Mouse (Mus musculus): ENCODE measurements at regions not wholly inside any gene's neighbourhood (a gene's known extent, or its start where the extent isn't known, plus 50 kb on each side); places are given as distances from the start of the nearest gene placed in this dataset.

- no peak for DNase-seq (ENCODE audit: low spot score)
These were observed 456.2 kb upstream of the Slc30a5 start for GRCm38 (mm10) chr13:101289407-101289806.

- no peak for DNase-seq (ENCODE audit: low spot score)
These were observed 453.9 kb upstream of the Slc30a5 start for GRCm38 (mm10) chr13:101287131-101287530.

DNA sequence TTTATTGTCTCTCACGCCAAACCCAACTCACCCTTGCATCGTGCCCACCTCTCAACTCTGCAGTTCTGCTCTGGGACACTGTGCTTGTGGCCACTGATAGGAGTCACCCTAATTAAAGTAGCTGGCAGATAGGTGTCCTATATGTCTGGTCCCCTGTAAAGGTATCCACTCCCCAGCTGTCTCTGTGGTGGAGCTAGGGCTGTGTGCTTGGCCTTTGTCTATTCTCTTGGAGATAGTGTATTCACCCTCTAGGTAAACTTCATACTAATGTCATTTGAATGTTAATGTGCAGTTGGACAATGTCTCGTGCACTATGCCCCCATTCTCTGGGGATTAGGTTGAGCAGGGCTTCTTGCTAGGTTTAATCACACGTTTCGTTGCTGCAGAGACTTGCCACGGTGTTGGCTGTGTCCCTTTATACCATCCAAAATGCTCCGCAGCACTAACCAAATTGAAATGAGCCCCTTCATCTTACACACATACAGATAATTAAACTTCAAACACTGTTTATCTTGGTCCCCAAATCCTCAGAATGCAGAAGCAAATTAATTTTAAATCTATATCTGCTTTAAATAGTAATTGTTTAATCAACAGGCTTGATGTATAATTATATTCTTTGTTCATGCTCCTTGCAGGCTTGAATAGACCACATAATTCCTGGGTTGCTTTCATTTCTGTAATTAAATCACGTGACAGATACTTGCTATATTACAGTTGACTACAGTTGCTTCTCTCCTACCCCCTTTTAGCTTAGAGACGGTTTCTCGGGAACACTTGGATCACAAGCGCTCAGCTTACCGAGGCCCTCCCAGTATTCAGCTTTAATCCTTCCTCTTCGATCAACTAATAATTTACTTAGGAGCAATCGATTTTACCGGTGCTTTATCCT is 453.0 kb upstream of the Slc30a5 start:
- DNase-seq (ENCODE audit: low spot score): no peak

DNA sequence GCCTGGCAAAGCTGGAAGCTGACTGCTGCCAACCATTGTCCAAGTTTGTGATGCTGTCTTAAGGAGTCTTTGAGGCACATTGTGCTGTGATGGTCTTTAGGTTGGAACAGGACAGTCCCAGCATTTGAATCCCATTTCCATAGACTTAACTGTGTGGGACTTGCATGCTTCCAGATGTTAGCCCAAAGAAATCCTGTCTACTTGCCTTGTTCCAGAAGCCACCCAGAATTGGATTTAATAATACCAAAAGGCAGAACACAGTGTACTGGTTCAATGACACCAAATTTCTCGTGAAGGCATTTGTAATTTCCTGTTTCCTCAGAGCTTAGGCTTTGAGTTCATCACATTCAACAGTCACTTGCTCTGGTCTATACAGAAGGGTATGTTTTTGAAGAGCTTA is 444.9 kb upstream of the Slc30a5 start:
- DNase-seq (ENCODE audit: low spot score): no peak

GRCm38 (mm10) chr13:101276766-101277165 is 443.5 kb upstream of the Slc30a5 start:
- DNase-seq (ENCODE audit: low spot score): no peak

DNA sequence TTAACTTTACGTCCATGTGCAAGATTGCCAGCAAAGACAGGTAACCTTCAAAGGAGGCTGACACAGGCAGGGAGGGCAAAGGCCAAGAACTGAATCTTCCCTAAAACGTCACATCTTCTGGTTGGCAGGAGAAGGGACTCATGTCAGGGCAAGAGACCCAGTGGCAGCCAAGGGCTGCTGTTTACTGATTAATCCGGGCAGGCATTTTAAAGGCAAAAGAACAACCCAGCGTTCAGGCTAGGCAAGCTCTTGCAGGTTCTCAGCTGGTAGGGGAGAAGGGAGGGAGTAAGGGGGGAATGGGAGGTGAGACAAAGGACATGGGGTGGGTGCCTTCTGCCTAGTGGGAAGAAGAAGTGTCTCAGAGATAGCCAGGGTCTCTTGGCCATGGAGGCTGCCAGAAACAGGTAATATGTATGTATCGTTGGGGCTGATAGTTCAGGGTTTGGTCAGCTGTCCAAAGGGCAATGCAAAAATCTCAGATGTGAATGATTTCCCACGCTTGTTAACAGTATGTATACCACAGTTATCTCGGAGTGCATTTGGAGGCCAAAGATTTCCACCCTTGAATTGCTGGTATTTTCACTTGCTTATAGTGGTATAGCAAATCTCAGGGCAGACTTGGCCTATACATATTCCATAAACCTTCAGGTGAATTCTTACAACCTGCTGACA is 441.4 kb upstream of the Slc30a5 start:
- DNase-seq (ENCODE audit: low spot score): no peak

DNA sequence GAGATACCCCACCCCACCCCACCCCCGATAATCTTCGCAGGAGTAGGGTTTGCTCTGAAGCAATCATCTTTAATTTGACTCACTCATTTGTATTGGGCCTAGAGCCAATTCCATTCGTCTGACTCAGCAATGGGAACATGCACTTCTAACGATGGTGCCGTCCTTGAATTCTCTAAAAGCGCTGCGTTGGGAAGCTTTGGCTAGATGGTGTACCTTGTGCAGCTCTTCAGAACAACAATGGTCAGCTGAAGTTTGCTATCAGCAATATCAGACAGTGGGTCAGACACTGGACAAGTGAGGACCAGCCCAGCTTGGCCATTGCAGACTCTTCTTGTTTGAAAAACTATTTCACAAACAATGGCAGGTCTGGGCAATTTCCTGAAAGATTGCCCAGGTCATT is 440.1 kb upstream of the Slc30a5 start:
- no peak for DNase-seq (ENCODE audit: low spot score)

DNA sequence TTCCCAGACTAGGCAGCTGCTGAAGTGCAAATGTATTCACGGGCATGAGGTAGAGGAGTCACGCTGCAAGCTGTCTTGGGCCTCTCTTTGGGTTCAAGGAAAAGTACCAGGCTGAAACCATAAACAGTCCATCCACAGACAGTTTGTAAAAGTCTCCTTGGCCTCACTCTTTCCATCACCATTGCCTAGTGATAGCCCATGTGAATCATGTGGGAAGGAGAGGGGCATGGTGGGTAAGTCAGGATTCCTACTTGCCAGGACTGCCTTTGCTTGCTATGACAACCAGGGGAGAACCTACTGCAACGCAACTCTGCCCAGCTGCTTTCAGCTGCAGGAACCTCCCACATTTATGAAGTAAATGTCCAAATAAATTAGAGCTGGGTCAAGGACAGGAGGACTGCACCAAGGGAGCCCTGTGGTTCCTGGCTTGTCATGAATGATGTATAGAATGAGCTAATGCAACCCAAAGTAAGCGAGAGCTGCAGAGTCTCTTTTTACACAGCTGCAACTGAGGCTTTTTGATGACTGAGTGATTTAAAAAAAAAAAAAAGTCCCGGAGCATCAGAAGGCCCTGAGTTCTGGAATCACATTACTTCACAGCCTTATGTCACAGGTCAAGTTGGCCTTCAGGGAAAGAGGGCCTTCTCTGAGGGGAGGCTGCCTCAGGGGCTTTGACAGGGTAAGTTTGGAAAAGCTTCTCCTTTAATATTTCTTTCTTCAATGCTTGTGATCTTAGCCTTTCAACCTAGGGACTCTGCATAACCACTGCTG is 420.7 kb upstream of the Slc30a5 start:
- DNase-seq (ENCODE audit: low spot score): no peak

GRCm38 (mm10) chr13:101249369-101249768 is 416.1 kb upstream of the Slc30a5 start:
- DNase-seq (ENCODE audit: low spot score): no peak

DNA sequence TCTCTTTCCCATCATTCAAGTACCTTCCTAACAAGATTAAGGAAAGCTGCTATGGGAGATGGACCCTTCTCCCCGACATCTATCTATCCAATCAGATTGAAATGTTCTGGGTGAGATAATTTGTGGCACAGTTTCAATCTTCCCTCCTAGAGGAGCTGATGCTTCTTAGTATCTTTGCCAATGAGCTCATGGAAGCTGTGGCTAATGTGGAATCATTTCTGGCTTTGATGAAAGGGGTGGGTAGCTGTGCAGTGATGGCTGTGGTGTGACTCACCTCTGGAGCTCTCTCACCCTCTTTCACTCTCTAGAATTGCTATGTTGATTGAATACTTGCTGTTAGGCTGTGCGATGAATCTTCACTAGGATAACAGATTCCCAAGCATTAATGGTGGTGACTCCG is 411.1 kb upstream of the Slc30a5 start:
- no peak for DNase-seq (ENCODE audit: low spot score)

DNA sequence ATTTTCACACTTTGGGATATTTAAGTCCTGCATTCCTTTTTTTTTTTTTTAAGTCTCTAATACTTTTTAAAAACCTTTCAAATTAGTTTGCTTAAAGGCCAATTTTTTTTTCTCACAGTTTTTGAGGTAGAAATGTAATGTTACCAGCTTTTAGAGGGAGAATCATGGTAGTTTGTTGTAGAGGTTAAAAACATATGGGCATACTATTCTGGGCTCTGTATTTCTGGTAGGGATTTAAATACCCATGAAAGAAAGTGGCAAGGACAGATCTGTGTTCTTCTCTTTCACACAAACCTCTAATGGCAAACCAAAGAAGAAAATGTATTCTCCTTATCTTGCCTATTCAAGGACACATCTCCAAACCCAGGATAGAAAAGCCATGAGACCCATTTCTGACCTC is 405.6 kb upstream of the Slc30a5 start:
- DNase-seq (ENCODE audit: low spot score): no peak

- DNase-seq (ENCODE audit: low spot score): no peak
These were observed 403.8 kb upstream of the Slc30a5 start for GRCm38 (mm10) chr13:101237035-101237434.

- no peak for DNase-seq (ENCODE audit: low spot score)
These were observed 402.6 kb upstream of the Slc30a5 start for GRCm38 (mm10) chr13:101235846-101236245.

GRCm38 (mm10) chr13:101235110-101235509 is 401.9 kb upstream of the Slc30a5 start:
- DNase-seq (ENCODE audit: low spot score): no peak

- DNase-seq (ENCODE audit: low spot score): no peak
These were observed 401.3 kb upstream of the Slc30a5 start for GRCm38 (mm10) chr13:101234550-101234949.

DNA sequence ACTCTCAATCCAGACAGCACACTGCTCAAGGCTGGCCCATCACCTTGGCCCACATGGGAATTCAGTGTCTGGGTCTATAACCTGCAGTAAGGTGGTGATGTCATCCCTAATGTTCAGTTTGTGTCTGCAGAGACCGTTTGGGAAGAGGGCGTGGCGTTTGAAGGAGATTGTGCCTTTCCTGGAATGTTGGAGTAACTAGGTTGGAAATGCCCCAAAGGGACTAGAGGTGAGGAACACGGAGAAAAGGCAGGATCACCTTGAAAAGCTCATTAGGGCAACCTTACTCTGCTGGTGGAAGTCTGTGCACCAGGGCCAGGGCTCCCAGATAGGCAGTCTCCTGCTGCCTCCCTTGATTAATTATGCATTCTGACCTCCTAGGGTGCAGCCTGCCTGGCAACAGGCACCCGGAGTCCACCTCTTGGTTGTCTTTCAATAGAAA is 400.6 kb upstream of the Slc30a5 start:
- DNase-seq (ENCODE audit: low spot score): no peak

GRCm38 (mm10) chr13:101233181-101233842 is 400.1 kb upstream of the Slc30a5 start:
- no peak for DNase-seq (ENCODE audit: low spot score)

DNA sequence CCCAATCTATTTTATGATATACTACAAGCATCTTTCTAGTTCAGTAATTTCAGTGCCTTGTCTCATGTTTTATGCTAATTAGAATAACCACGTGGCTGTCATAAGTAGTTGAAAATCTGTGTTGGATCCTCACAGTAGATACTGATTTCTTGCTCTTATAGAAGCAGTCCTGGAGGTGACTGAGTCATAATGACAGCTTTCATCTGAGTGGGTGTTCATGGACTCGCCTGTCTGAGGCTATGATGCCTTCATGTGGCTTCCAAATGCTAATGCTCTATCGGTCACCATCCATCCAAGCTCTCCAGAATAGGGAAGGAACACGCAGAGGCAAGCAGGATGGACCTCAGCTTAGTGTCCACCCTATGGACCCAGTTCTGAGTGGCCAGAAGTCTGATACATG is 396.6 kb upstream of the Slc30a5 start:
- no peak for DNase-seq (ENCODE audit: low spot score)

- DNase-seq (ENCODE audit: low spot score): no peak
These were observed 392.1 kb upstream of the Slc30a5 start for GRCm38 (mm10) chr13:101225366-101225765.

GRCm38 (mm10) chr13:101221331-101222043 is 388.3 kb upstream of the Slc30a5 start:
- no peak for DNase-seq (ENCODE audit: low spot score)

- no peak for DNase-seq (ENCODE audit: low spot score)
These were observed 386.3 kb upstream of the Slc30a5 start for GRCm38 (mm10) chr13:101219568-101219967.
